Mouse (Mus musculus): ENCODE results near the gene Sel1l3. TPM values are rescaled to one million over a fixed set of nuclear protein-coding genes. Genes with fewer than 3 reads are reported as not detected.

Sel1l3 gene
- polyA plus RNA-seq (2015; fragmentation: Nextera tagmentation; extraction: Ambion mirVana), result 6.1 and 7.3 TPM in 2 replicates

DNA sequence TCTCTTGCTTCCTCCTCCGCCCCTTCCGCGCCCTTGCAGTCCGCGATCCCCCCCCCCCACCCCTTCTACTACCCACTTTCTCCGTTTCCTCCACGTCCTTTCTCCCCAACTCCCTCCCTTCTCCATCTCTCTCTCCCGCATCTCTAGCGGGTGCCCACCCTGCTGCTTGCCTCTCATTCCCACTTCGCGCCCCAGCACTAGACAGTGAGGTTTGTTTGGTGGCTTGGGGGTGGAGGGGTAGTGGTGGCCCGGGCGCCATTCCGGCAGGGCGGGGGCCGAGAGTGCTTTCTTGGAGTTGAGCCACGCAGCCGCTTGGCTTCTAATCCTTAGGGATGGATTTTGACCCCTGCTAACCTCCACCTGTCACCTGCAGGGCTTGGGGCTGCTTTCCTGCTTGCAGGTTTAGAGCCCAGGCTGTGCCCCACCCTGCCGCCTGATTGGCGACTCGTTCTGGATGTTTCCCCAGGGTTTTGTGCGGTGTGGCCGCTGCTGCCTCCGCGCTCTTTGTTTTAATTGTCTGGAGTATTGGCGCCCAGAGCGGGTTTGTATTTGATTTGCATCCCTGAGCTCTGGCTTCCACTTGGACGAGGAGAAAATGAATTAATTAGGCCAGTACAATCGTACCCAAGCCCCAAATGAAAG lies at the start of gene Sel1l3:
Gene Sel1l3, minus strand, starts transcription at position 217 of the 642 bp plus-strand sequence.
- Histone ChIP-seq H3K9ac (peak within 1 kb of the TSS; percentile 86), H3K27ac (peak within 1 kb of the TSS; percentile 74), H3K36me3 (replicated peaks) (no peaks in the 10 kb centered on the region), H3K4me1 (peaks cover 33% of the 10 kb centered on the region), H3K4me2 (peak within 1 kb of the TSS; percentile 84), H3K9me3 (no peaks in the 10 kb centered on the region), H3K27me3 (replicated peaks) (0 out of 2 replicates have a peak, but pooled peaks cover 5% of the 10 kb centered on the region), H3K4me3 (peak within 1 kb of the TSS; percentile 58)
- peak; percentile 75 for ATAC-seq (replicated peaks)
- 0% methylated on average over 24 of the region's 29 CpGs for WGBS

DNA sequence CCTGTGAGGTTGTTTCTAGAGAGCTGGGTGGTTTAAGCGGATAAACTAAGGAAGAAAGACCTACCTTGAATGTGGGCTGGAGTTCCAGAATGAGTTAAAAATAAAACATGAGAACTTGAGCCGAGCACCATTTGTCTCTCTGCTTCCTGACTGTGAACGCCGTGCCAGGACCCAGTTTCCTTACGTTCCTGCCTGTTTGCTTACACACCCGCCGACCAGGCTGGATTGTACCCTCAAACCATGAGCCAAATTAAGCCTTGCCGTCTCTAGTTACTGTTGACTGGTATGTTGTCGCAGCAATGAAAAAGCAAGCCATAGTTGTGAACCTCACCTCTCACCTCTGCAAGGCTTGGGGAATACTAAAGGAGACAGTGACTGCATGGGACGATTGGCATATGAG lies 48.3 kb upstream of the Sel1l3 start:
- no peak for ATAC-seq (replicated peaks)
- H3K27ac ChIP-seq, result no peak overlapping the region
- no peak overlapping the region for H3K4me2 ChIP-seq
- H3K9ac ChIP-seq, result no peak overlapping the region
- 94% methylated on average over 10 of the region's 10 CpGs for WGBS
- H3K36me3 ChIP-seq (replicated peaks), result no peaks in the 10 kb centered on the region
- H3K4me3 ChIP-seq, result no peak overlapping the region
- no peaks in the 10 kb centered on the region for H3K27me3 ChIP-seq (replicated peaks)
- H3K9me3 ChIP-seq, result no peaks in the 10 kb centered on the region
- peaks cover 26% of the 10 kb centered on the region for H3K4me1 ChIP-seq

DNA sequence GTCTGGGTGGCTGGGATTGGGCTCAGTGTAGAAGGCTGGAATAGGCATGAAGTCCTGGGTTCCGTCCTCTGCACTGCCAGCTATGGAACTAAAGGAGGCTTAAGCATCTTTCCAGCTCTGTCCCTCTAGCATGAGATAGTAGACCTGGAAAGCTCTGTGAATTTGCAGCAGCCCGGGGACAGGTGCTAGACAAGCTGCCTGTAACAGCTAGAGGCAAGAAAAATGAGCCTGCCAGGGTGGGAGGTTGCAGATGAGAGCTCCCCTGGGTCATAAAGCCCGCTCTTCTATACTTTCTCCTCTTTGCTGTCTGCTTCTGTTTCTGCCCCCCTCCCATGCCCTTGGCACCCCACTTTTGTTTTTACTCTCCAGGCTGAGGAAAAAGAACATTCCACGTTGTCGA lies 46.2 kb upstream of the Sel1l3 start:
- H3K36me3 ChIP-seq (replicated peaks), result no peaks in the 10 kb centered on the region
- H3K4me3 ChIP-seq, result no peak overlapping the region
- H3K27ac ChIP-seq, result no peak overlapping the region
- H3K4me1 ChIP-seq, result peaks cover 19% of the 10 kb centered on the region
- H3K4me2 ChIP-seq, result no peak overlapping the region
- WGBS, result 56% methylated on average over 5 of the region's 5 CpGs
- H3K9me3 ChIP-seq, result no peaks in the 10 kb centered on the region
- no peaks in the 10 kb centered on the region for H3K27me3 ChIP-seq (replicated peaks)
- no peak for ATAC-seq (replicated peaks)
- no peak overlapping the region for H3K9ac ChIP-seq

DNA sequence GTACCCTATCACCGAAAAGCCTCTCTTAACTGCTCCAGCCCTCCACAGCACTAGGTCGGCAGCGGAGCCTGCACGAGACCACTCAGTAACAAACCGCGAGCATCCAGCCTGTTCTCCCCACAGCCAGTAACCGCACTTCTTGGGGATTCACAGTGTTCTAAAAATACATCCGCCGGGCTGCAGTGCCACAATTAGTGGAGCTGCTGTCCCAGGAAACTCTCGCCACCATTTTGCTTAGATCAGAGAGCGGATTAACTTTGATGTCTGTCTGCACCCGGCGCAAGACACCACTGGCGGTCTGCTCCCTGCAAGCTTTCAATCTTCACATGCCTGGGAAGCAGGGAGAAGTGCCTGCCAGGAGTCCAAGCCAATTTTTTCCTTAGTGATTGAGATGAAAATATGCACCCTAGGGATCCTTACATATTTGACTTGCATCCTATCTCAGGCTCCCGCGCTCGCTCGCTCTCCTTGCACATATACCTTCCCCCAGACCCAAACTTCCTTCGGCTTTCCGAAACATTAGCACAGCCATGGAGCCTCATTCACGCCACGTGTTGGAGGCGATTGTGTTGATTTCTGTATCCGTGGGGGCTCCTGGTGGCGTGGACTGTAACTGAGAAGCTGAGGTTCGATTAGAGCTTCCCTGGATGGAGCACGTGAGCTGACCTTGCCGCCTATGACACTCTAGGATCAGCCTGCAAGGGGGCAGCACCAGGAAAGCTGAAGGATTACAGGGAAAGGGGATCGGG lies 44.5 kb upstream of the Sel1l3 start:
- peak; percentile 78 for ATAC-seq (replicated peaks)
- 2% methylated on average over 29 of the region's 29 CpGs for WGBS
- H3K36me3 ChIP-seq (replicated peaks), result no peaks in the 10 kb centered on the region

DNA sequence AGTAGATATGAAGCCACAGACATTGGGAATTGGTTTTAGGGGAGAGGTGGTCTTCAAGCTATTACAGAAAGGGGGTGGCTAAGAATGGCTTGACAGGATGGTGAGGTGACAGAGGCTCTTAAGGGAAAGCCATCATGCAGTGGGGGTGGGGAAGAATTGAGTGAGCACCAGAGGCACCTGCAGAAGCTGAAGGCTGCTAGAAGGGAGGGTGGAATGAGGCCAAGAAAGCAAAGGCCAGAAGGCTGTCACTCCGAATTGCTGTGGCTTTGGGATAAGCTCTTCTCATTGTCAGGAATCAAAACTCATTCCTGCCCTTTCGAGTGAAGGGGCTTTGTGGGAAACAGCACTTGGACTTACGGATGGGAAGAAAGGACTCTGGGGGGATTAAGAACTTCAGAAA lies 41.1 kb upstream of the Sel1l3 start:
- peaks cover 19% of the 10 kb centered on the region for H3K4me1 ChIP-seq
- H3K4me2 ChIP-seq, result no peak overlapping the region
- H3K4me3 ChIP-seq, result no peak overlapping the region
- 26% methylated on average over 3 of the region's 3 CpGs for WGBS
- no peaks in the 10 kb centered on the region for H3K27me3 ChIP-seq (replicated peaks)
- ATAC-seq (replicated peaks), result no peak
- no peaks in the 10 kb centered on the region for H3K36me3 ChIP-seq (replicated peaks)
- H3K9ac ChIP-seq, result no peak overlapping the region
- no peak overlapping the region for H3K27ac ChIP-seq
- H3K9me3 ChIP-seq, result no peaks in the 10 kb centered on the region

More for the DNA sequence above, 44.5 kb upstream of the Sel1l3 start:
- Histone ChIP-seq H3K4me3 (peak overlapping the region; percentile 37), H3K4me1 (peaks cover 19% of the 10 kb centered on the region), H3K9ac (peak overlapping the region; percentile 26), H3K4me2 (peak overlapping the region; percentile 82), H3K27ac (peak overlapping the region; percentile 68), H3K27me3 (replicated peaks) (no peaks in the 10 kb centered on the region), H3K9me3 (no peaks in the 10 kb centered on the region)

DNA sequence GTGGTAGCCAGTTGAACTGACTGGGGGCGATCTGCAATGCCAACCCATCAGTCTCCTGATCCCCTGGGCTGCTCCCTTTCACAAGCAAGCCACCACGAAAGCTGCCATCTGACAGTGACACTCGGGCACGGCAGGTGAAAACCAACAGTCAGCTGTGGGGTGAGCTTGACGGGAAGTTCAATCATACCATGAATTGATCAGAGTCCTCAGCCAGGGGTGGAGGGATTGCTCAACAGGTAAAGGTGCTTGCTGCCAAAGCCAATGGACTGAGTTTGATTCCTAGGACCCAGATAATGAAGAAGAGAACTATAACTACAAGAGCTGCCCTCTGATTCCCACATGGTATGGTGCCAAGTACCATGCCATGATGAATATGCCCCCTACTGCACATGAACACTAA lies 40.4 kb upstream of the Sel1l3 start:
- no peak overlapping the region for H3K4me3 ChIP-seq
- no peak overlapping the region for H3K27ac ChIP-seq
- 83% methylated on average over 5 of the region's 5 CpGs for WGBS
- no peaks in the 10 kb centered on the region for H3K9me3 ChIP-seq
- no peaks in the 10 kb centered on the region for H3K27me3 ChIP-seq (replicated peaks)
- ATAC-seq (replicated peaks), result no peak
- H3K4me1 ChIP-seq, result peaks cover 16% of the 10 kb centered on the region
- no peak overlapping the region for H3K9ac ChIP-seq
- H3K36me3 ChIP-seq (replicated peaks), result no peaks in the 10 kb centered on the region
- H3K4me2 ChIP-seq, result no peak overlapping the region

DNA sequence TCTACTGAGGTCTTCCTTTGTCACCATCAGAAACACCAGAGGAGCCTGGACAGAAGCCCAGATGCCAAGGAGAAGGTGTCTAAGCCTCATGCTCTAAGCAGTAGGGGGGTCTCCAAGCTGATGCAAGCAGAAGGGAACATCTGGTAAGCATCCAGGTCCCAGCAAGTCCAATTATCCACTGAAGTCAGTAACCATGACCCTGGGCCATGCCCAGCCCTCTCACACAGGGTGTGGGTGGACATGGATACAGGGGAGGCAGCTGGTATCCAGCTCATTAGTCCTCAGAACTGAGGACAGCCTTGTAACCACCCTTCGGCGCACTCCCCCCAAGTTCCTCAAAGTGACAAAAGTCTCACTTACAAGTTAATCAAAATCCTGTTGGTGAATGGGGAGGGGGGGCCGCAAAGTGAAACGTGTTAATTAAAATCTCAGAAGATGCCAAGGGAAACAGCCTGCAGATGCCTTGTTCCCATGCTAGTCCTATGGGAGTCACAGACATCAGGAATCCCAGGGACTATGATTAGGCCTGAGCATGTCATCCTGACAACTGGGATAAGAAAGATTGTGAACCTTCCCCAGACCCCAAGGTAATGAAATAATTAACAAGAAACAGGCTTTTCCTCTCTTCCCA lies 35.8 kb upstream of the Sel1l3 start:
- WGBS, result 52% methylated on average over 4 of the region's 4 CpGs
- Histone ChIP-seq H3K4me2 (no peak overlapping the region), H3K9ac (no peak overlapping the region), H3K27ac (no peak overlapping the region), H3K27me3 (replicated peaks) (0 out of 2 replicates have a peak, but pooled peaks cover 4% of the 10 kb centered on the region), H3K36me3 (replicated peaks) (no peaks in the 10 kb centered on the region), H3K4me3 (no peak overlapping the region), H3K9me3 (no peaks in the 10 kb centered on the region), H3K4me1 (peaks cover 6% of the 10 kb centered on the region; the same call in 1 of the 2 replicates)
- peak; percentile 70 for ATAC-seq (replicated peaks)

DNA sequence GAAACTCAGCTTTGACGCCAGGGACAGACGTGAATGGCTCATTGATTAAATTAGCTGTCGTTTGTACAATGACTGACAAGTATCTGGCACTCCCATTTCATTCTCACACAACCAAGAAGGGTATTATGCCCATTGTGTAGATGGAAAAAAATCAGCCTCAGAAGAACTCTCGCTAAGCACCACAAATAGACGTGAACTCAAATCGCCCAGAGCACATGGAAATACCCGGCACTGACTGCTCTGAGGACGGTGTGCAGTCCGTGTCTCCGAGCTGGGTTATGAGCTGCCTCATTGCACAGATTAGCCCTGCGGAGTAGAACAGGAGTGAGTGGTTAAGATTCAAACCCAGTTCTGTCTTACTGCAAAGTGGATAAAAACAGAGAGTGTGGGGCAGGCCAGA lies 34.8 kb upstream of the Sel1l3 start:
- Histone ChIP-seq H3K27me3 (replicated peaks) (0 out of 2 replicates have a peak, but pooled peaks cover 4% of the 10 kb centered on the region), H3K36me3 (replicated peaks) (no peaks in the 10 kb centered on the region), H3K4me1 (peaks cover 6% of the 10 kb centered on the region; the same call in 1 of the 2 replicates), H3K9me3 (no peaks in the 10 kb centered on the region), H3K9ac (no peak overlapping the region), H3K4me3 (no peak overlapping the region), H3K4me2 (no peak overlapping the region), H3K27ac (no peak overlapping the region)
- ATAC-seq (replicated peaks), result no peak
- WGBS, result 29% methylated on average over 11 of the region's 11 CpGs

DNA sequence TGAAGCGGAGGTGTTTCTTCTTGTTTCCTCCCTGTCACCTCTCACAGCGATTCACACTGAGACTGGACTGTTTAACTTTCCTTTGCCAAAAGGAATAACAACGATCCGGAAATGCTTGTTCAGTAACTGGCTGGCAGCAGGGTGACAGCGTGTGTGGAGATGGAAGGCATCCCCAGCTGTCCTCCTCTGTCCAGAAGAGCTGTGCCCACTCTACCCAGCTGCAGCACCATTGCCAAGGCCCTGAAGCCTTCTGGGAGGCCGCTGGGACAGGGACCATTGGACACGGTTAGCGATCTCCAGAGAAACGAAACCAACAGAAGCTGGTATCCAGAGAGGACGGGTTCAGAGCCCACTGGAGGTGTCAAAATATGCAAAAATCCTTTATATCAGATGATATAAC lies 30.2 kb upstream of the Sel1l3 start:
- H3K9me3 ChIP-seq, result no peaks in the 10 kb centered on the region
- H3K27me3 ChIP-seq (replicated peaks), result 0 out of 2 replicates have a peak, but pooled peaks cover 4% of the 10 kb centered on the region
- WGBS, result 78% methylated on average over 10 of the region's 10 CpGs
- H3K27ac ChIP-seq, result no peak overlapping the region
- no peak overlapping the region for H3K9ac ChIP-seq
- H3K4me2 ChIP-seq, result no peak overlapping the region
- H3K36me3 ChIP-seq (replicated peaks), result no peaks in the 10 kb centered on the region
- peaks cover 16% of the 10 kb centered on the region; the same call in 1 of the 2 replicates for H3K4me1 ChIP-seq
- no peak for ATAC-seq (replicated peaks)
- H3K4me3 ChIP-seq, result no peak overlapping the region

DNA sequence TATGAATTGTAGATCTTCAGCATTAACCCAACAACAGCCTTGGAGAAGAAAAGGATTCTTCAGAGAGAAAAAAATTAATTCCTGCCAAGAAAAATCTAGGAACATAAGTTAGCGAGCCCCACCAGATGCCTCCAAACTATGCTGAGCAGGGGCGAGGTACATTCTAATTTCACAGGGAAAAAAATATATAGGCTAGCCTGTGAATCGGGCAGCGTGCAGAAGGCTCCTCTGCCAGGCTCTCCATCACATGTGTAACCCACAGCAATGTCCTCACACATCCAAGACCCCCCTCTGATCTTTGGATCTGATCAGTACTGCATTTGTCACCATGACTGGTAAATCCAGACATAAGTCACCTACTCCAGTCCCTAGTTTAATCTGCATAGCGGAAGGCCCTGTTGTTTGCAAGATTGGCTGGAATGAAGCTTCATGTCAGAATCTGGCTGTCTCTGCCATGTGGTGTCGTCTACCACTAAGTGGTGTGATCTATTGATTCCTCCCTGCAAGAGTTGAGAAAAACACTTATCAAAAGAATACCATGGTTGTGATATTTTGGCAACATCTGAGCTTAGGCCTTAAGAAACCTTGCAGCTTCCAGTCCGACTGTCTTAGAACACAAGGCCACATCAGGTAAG lies 29.3 kb upstream of the Sel1l3 start:
- H3K4me3 ChIP-seq, result no peak overlapping the region
- no peaks in the 10 kb centered on the region for H3K9me3 ChIP-seq
- 0 out of 2 replicates have a peak, but pooled peaks cover 4% of the 10 kb centered on the region for H3K27me3 ChIP-seq (replicated peaks)
- H3K9ac ChIP-seq, result no peak overlapping the region
- H3K4me2 ChIP-seq, result no peak overlapping the region
- H3K36me3 ChIP-seq (replicated peaks), result no peaks in the 10 kb centered on the region
- ATAC-seq (replicated peaks), result no peak
- WGBS, result 89% methylated on average over 7 of the region's 7 CpGs
- H3K27ac ChIP-seq, result no peak overlapping the region
- peaks cover 10% of the 10 kb centered on the region; the same call in 1 of the 2 replicates for H3K4me1 ChIP-seq

DNA sequence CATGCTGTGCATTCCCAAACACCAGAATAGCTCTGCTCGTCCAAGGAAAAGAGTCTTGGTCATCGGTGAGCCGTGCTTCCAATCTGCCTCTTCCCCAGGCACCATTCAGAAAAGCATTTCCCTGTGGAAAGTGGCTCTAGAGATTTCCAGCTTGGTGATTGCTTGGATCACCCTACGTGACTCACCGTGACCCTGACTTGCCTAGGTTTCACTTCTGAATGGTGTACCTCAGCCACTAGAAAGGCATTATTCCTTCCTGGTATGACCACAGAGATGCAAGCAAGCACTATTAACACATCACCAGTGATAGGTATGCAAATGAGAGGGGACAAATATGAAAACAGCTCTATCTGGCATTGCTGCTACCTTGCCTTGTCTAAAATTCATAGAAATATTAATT lies 28.2 kb upstream of the Sel1l3 start:
- H3K27me3 ChIP-seq (replicated peaks), result 0 out of 2 replicates have a peak, but pooled peaks cover 2% of the 10 kb centered on the region
- no peaks in the 10 kb centered on the region for H3K36me3 ChIP-seq (replicated peaks)
- H3K4me1 ChIP-seq, result peaks cover 10% of the 10 kb centered on the region; the same call in 1 of the 2 replicates
- H3K4me2 ChIP-seq, result no peak overlapping the region
- 77% methylated on average over 5 of the region's 5 CpGs for WGBS
- no peak for ATAC-seq (replicated peaks)
- H3K9ac ChIP-seq, result no peak overlapping the region
- no peak overlapping the region for H3K27ac ChIP-seq
- no peak overlapping the region for H3K4me3 ChIP-seq
- no peaks in the 10 kb centered on the region for H3K9me3 ChIP-seq

DNA sequence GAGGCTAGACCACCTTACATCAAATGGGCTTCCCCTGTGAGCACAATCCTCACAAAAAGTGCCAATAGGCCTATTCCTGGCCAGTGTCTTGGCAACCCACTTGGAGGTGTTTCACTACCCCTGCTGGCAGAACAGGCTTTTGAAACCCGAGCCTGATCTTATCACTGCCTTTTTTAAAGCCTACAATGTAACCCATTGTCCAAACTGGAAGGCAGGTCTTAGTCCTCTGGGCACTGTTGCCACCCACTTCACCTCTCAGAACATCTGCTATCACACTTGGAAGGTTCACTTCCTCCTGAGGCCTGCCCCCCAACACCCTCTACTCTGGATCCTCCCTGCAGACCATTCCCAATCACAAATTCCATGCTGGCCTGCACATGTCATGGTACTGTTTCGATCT lies 27.4 kb upstream of the Sel1l3 start:
- peaks cover 10% of the 10 kb centered on the region; the same call in 1 of the 2 replicates for H3K4me1 ChIP-seq
- no peak overlapping the region for H3K9ac ChIP-seq
- H3K27ac ChIP-seq, result no peak overlapping the region
- H3K36me3 ChIP-seq (replicated peaks), result no peaks in the 10 kb centered on the region
- H3K4me3 ChIP-seq, result no peak overlapping the region
- H3K9me3 ChIP-seq, result no peaks in the 10 kb centered on the region
- ATAC-seq (replicated peaks), result no peak
- H3K4me2 ChIP-seq, result no peak overlapping the region
- 56% methylated on average over 2 of the region's 2 CpGs for WGBS
- no peaks in the 10 kb centered on the region for H3K27me3 ChIP-seq (replicated peaks)

All from midbrain, embryonic 15.5 days (tissue).